Mouse (Mus musculus): ENCODE data around the gene Ccdc61.

DNA sequence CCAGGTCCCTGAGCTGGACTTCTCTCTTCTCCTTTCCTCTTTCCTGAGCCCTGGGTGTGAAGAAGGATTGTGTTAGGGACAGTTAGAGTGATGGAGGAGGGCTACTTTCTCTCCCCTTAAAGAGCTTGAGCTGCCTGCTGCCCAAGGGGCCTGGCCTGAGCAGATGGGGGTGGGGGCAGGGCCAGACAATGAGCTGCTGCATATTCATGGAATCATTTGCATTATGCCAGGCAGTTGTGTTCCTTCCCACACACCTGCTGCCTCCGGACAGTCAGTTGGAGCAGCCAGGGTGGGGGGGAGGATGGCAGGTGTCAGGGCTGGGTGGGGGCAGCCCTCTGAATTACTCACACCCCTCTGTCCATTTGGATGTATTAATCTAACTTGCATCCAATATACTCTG, 32.2 kb upstream of the Ccdc61 start:
- TF ChIP-seq CTCF (IDR thresholded peaks at IDR 0.05; ENCODE audit: low read depth) (no peak), EP300 (optimal IDR thresholded peaks at IDR 0.05) (no peak)
